Mouse (Mus musculus): ENCODE measurements around the gene Gadd45a. TPM values are rescaled to one million over a fixed set of nuclear protein-coding genes. Genes with fewer than 3 reads are reported as not detected.

Gene Gadd45a
- total and polyA plus RNA-seq, 3 experiments, result 12.5 to 26.2 (median 19.5) TPM

DNA sequence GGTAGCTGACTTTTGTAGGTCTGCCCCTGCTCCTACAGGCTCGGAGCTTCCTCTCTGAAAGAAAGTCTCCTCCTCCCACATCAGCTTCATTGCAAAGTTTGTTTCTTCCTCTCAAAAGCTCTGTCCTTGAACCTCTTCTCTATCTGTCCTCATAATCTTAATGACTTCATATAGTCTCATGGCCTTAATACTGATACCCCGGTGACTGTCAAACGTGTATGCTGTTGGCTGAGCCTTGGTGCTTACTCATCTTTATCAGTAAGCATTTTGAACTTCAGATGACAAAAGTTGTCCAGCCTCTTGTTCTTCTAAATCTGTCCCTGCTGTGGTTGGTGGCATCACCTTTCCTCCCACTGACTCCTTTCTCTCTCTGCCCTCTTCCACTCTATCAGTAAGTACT lies 8.2 kb upstream of the Gadd45a start:
- in situ Hi-C loops (cut with MboI; ENCODE audit: low pct_ligation_motif_present, low pct_unique_long_range_greater_than_20kb, low sequenced_read_pairs) (no loop called here), dilution Hi-C loops (cut with MboI; ENCODE audit: extremely low pct_ligation_motif_present, extremely low pct_unique_long_range_greater_than_20kb, low sequenced_read_pairs) (no loop called here)
- Histone ChIP-seq H3K9ac (ENCODE audit: insufficient read depth, low read depth) (no peak overlapping the region), H3K4me2 (ENCODE audit: insufficient read depth, low read depth, poor library complexity, severe bottlenecking) (no peak overlapping the region), H3K4me1 (ENCODE audit: control insufficient read depth in 1 of 2, insufficient read depth in 2 of 2) (peaks cover 0 to 3% of the 10 kb centered on the region in 2 experiments; a peak in 1 of 4 replicates), H3K4me3 (replicated peaks in 1 of 3; ENCODE audit: low read depth in 2 of 3, low read length in 2 of 3, poor library complexity in 1 of 3) (no peak overlapping the region), H3K27ac (ENCODE audit: insufficient read depth, low read depth) (no peak overlapping the region), H3K79me2 (replicated peaks; ENCODE audit: control insufficient read depth, extremely low read depth, insufficient read depth, poor library complexity, severe bottlenecking) (no peaks in the 10 kb centered on the region), H3K36me3 (replicated peaks in 1 of 2; ENCODE audit: control insufficient read depth in 1 of 2, insufficient read depth in 1 of 2, low read length in 1 of 2) (no peaks in the 10 kb centered on the region), H3K9me3 (replicated peaks; ENCODE audit: low read length) (no peaks in the 10 kb centered on the region), H3K27me3 (replicated peaks) (no peaks in the 10 kb centered on the region)
- DNase-seq (ENCODE audit: extremely low read depth), result no peak
- TF ChIP-seq POLR2AphosphoS2 (IDR thresholded peaks at IDR 0.05; ENCODE audit: low read depth, low read length), result no peak
- TF ChIP-seq IRF4 (IDR thresholded peaks at IDR 0.05; ENCODE audit: low read depth, low read length), result no peak
- no peak for TF ChIP-seq ZKSCAN1 (IDR thresholded peaks at IDR 0.05; ENCODE audit: borderline replicate concordance, low read depth, low read length)
- no peak for TF ChIP-seq ELF1 (IDR thresholded peaks at IDR 0.05; ENCODE audit: low read depth, low read length)
- TF ChIP-seq MAFK (IDR thresholded peaks at IDR 0.05; ENCODE audit: insufficient replicate concordance, low read length), result no peak
- no peak for TF ChIP-seq MAX (IDR thresholded peaks at IDR 0.05; ENCODE audit: low read length)
- TF ChIP-seq TBP (conservative IDR thresholded peaks at IDR 0.05; ENCODE audit: low read depth, low read length), result no peak
- TF ChIP-seq ZC3H11A (IDR thresholded peaks at IDR 0.05; ENCODE audit: low read depth, low read length), result no peak
- TF ChIP-seq MXI1 (IDR thresholded peaks at IDR 0.05; ENCODE audit: low read depth, low read length), result no peak
- TF ChIP-seq JUND (conservative IDR thresholded peaks at IDR 0.05; ENCODE audit: low read depth, low read length), result no peak
- no peak for TF ChIP-seq ZMIZ1 (IDR thresholded peaks at IDR 0.05; ENCODE audit: low read depth, low read length)
- no peak for TF ChIP-seq CTCF (conservative IDR thresholded peaks at IDR 0.05 in 1 of 2, IDR thresholded peaks at IDR 0.05 in 1 of 2; ENCODE audit: low read depth in 2 of 2, low read length in 2 of 2)
- TF ChIP-seq EP300 (IDR thresholded peaks at IDR 0.05; ENCODE audit: low read length), result no peak
- TF ChIP-seq USF1 (IDR thresholded peaks at IDR 0.05; ENCODE audit: low read depth, low read length), result no peak

DNA sequence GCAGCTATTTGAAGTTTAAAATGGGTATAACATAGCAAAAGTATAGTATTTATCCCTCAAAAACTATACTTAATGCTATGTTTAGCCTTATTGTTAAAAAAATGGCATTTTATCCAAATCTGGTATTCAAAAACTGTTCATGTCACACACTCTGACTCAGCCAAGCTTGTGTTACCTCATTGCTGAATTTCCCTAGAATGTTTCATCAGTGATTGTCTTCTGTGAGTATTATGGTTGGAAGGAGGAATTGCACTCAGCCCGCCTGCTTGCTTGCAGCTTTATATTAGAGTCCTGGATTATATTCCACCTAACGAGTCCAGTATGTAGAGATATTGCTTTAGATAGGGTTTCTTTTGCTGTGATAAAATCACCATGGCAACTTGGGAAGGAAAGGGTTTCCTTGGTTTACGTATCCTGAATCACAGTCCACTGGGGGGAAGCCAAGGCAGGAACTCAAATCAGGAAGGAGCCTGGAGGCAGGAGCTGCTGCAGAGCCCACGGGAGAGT lies 3.7 kb upstream of the Gadd45a start:
- peaks cover 0 to 8% of the 10 kb centered on the region in 2 experiments; a peak in 1 of 4 replicates for H3K4me1 ChIP-seq (ENCODE audit: control insufficient read depth in 1 of 2, insufficient read depth in 2 of 2)
- no peaks in the 10 kb centered on the region for H3K79me2 ChIP-seq (replicated peaks; ENCODE audit: control insufficient read depth, extremely low read depth, insufficient read depth, poor library complexity, severe bottlenecking)
- DNase-seq (ENCODE audit: extremely low read depth), result no peak
- no peaks in the 10 kb centered on the region for H3K27me3 ChIP-seq (replicated peaks)
- TF ChIP-seq POLR2A (IDR thresholded peaks at IDR 0.05; ENCODE audit: low read depth, low read length) (no peak), MEF2A (IDR thresholded peaks at IDR 0.05; ENCODE audit: borderline replicate concordance, low read depth, low read length) (no peak), RAD21 (IDR thresholded peaks at IDR 0.05; ENCODE audit: low read depth, low read length) (no peak), ZKSCAN1 (IDR thresholded peaks at IDR 0.05; ENCODE audit: borderline replicate concordance, low read depth, low read length) (no peak), NRF1 (IDR thresholded peaks at IDR 0.05; ENCODE audit: low read depth, low read length) (no peak)
- dilution Hi-C loops (cut with MboI; ENCODE audit: extremely low pct_ligation_motif_present, extremely low pct_unique_long_range_greater_than_20kb, low sequenced_read_pairs), result no loop called here
- H3K4me2 ChIP-seq (ENCODE audit: insufficient read depth, low read depth, poor library complexity, severe bottlenecking), result no peak overlapping the region
- in situ Hi-C loops (cut with MboI; ENCODE audit: low pct_ligation_motif_present, low pct_unique_long_range_greater_than_20kb, low sequenced_read_pairs), result no loop called here
- no peak overlapping the region for H3K4me3 ChIP-seq (replicated peaks in 1 of 3; ENCODE audit: low read depth in 2 of 3, low read length in 2 of 3, poor library complexity in 1 of 3)
- H3K36me3 ChIP-seq (replicated peaks in 1 of 2; ENCODE audit: control insufficient read depth in 1 of 2, insufficient read depth in 1 of 2, low read length in 1 of 2), result no peaks in the 10 kb centered on the region
- no peak overlapping the region for H3K9ac ChIP-seq (ENCODE audit: insufficient read depth, low read depth)
- no peak overlapping the region for H3K27ac ChIP-seq (ENCODE audit: insufficient read depth, low read depth)
- H3K9me3 ChIP-seq (replicated peaks; ENCODE audit: low read length), result no peaks in the 10 kb centered on the region
